Mouse (Mus musculus) embryonic facial prominence, embryonic 15.5 days (tissue): ENCODE data around the gene Lect2. TPM values are rescaled to one million over a fixed set of nuclear protein-coding genes. Genes with fewer than 3 reads are reported as not detected.
A peak's percentile ranks its signal among the peaks of the same experiment; 100 is the strongest.

Source experiments
- ATAC-seq: fragments of 200-750 bp; cut with Nextera tagmentation; 2 replicates; pipeline ENCODE4 v1.8.0; 2017; ENCODE audit warnings: low read depth, moderate TSS enrichment; ENCODE audit not compliant: insufficient number of reproducible peaks, low FRiP score, low TSS enrichment
- H3K27ac ChIP-seq: fragments of 300-500 bp; sonication (generic); replicated peaks from 2 replicates; pipeline ENCODE4 v1.5.1; 2015; ENCODE audit warnings: mild to moderate bottlenecking, inconsistent platforms
- H3K27me3 ChIP-seq: fragments of 300-500 bp; sonication (generic); 2 replicates; pipeline ENCODE4 v1.6.1; 2015; ENCODE audit warnings: inconsistent platforms
- H3K36me3 ChIP-seq: fragments of 300-500 bp; sonication (generic); 2 replicates; pipeline ENCODE4 v1.6.1; 2015; ENCODE audit warnings: mild to moderate bottlenecking, inconsistent platforms
- H3K4me1 ChIP-seq: fragments of 300-500 bp; sonication (generic); 2 replicates; pipeline ENCODE4 v1.6.1; 2015; ENCODE audit warnings: inconsistent platforms
- H3K4me2 ChIP-seq: fragments of 300-500 bp; sonication (generic); replicated peaks from 2 replicates; pipeline ENCODE4 v1.6.1; 2015; ENCODE audit warnings: mild to moderate bottlenecking, inconsistent platforms
- H3K4me3 ChIP-seq: fragments of 300-500 bp; sonication (generic); replicated peaks from 2 replicates; pipeline ENCODE4 v1.5.1; 2015; ENCODE audit warnings: mild to moderate bottlenecking, inconsistent platforms
- H3K9ac ChIP-seq: fragments of 300-500 bp; sonication (generic); 2 replicates; pipeline ENCODE4 v1.6.1; 2015; ENCODE audit warnings: inconsistent platforms
- H3K9me3 ChIP-seq: fragments of 300-500 bp; sonication (generic); replicated peaks from 2 replicates; pipeline ENCODE4 v1.6.1; 2016; ENCODE audit warnings: inconsistent platforms
- WGBS: fragments of 180-500 bp; shearing (Covaris S2); methylation state at CpG from one replicate; pipeline ENCODE4 v1.1.7; 2015; 5-methylcytosine and 5-hydroxymethylcytosine counted together
- polyA plus RNA-seq: library from polyadenylated mRNA; unstranded; fragments of >200 nt; fragmentation: Nextera tagmentation; extraction: Ambion mirVana; gene quantifications from 2 replicates; pipeline ENCODE4 v1.2.1, GENCODE M21; 2015

The Lect2 gene
- polyA plus RNA-seq, 1 experiment from 2014 or later = not detected

GRCm38 (mm10) chr13:56529685-56530084 is 18.6 kb downstream of the Lect2 start:
- Histone ChIP-seq H3K27ac (no peak overlapping the region), H3K27me3 (no peaks in the 10 kb centered on the region), H3K4me3 (no peak overlapping the region), H3K9ac (no peak overlapping the region), H3K9me3 (no peaks in the 10 kb centered on the region), H3K4me2 (no peak overlapping the region), H3K4me1 (no peaks in the 10 kb centered on the region), H3K36me3 (no peaks in the 10 kb centered on the region)
- ATAC-seq = no peak
- 57% methylated on average over 8 of the region's 8 CpGs for WGBS

GRCm38 (mm10) chr13:56529031-56529430 is 19.3 kb downstream of the Lect2 start:
- Histone ChIP-seq H3K9ac (no peak overlapping the region), H3K36me3 (no peaks in the 10 kb centered on the region), H3K27me3 (no peaks in the 10 kb centered on the region), H3K9me3 (no peaks in the 10 kb centered on the region), H3K4me1 (no peaks in the 10 kb centered on the region), H3K4me2 (no peak overlapping the region), H3K4me3 (no peak overlapping the region), H3K27ac (no peak overlapping the region)
- ATAC-seq = no peak
- WGBS = 80% methylated on average over 4 of the region's 4 CpGs

- no peak overlapping the region for H3K9ac ChIP-seq
- no peak for ATAC-seq
- H3K36me3 ChIP-seq = no peaks in the 10 kb centered on the region
- H3K4me2 ChIP-seq = no peak overlapping the region
- no peaks in the 10 kb centered on the region for H3K4me1 ChIP-seq
- H3K27ac ChIP-seq = no peak overlapping the region
- no peak overlapping the region for H3K4me3 ChIP-seq
- no peaks in the 10 kb centered on the region for H3K9me3 ChIP-seq
- WGBS = 88% methylated on average over 11 of the region's 11 CpGs
- H3K27me3 ChIP-seq = no peaks in the 10 kb centered on the region
These were observed 20.0 kb downstream of the Lect2 start for GRCm38 (mm10) chr13:56528281-56528680.

- H3K36me3 ChIP-seq = no peaks in the 10 kb centered on the region
These were observed 20.5 kb downstream of the Lect2 start for GRCm38 (mm10) chr13:56527846-56528245.

GRCm38 (mm10) chr13:56526871-56527270 is 21.4 kb downstream of the Lect2 start:
- H3K9ac ChIP-seq = no peak overlapping the region
- no peaks in the 10 kb centered on the region for H3K9me3 ChIP-seq
- H3K4me2 ChIP-seq = no peak overlapping the region
- H3K27me3 ChIP-seq = no peaks in the 10 kb centered on the region
- H3K4me1 ChIP-seq = peaks cover 5% of the 10 kb centered on the region; the same call in 1 of the 2 replicates
- H3K27ac ChIP-seq = no peak overlapping the region
- no peaks in the 10 kb centered on the region for H3K36me3 ChIP-seq
- H3K4me3 ChIP-seq = no peak overlapping the region
- 84% methylated on average over 12 of the region's 12 CpGs for WGBS
- ATAC-seq = no peak

More at GRCm38 (mm10) chr13:56527846-56528245, 20.5 kb downstream of the Lect2 start:
- Histone ChIP-seq H3K27ac (no peak overlapping the region), H3K9me3 (no peaks in the 10 kb centered on the region), H3K4me2 (no peak overlapping the region), H3K4me3 (no peak overlapping the region), H3K27me3 (no peaks in the 10 kb centered on the region), H3K4me1 (peaks cover under 1% of the 10 kb centered on the region; the same call in 1 of the 2 replicates), H3K9ac (no peak overlapping the region)
- ATAC-seq = no peak
- WGBS = 87% methylated on average over 7 of the region's 7 CpGs

GRCm38 (mm10) chr13:56522821-56523167 is 25.5 kb downstream of the Lect2 start:
- 3% methylated on average over 8 of the region's 8 CpGs for WGBS
- ATAC-seq = no peak
- H3K9me3 ChIP-seq = no peaks in the 10 kb centered on the region
- peak overlapping the region; percentile 74 for H3K4me3 ChIP-seq
- H3K9ac ChIP-seq = peak overlapping the region; percentile 44
- H3K4me1 ChIP-seq = peaks cover 5% of the 10 kb centered on the region; the same call in 1 of the 2 replicates
- H3K27ac ChIP-seq = no peak overlapping the region
- no peaks in the 10 kb centered on the region for H3K27me3 ChIP-seq
- H3K4me2 ChIP-seq = peak overlapping the region; percentile 91
- no peaks in the 10 kb centered on the region for H3K36me3 ChIP-seq

GRCm38 (mm10) chr13:56522081-56522820 is 26.1 kb downstream of the Lect2 start, which contains the start of gene Fbxl21:
Gene Fbxl21, plus strand, starts transcription at chr13:56522472.
- H3K27ac ChIP-seq = 0 out of 2 replicates have a peak within 1 kb of the TSS, but pooled peaks have one; percentile 39
- 2% methylated on average over 56 of the region's 56 CpGs for WGBS

GRCm38 (mm10) chr13:56516816-56517215 is 31.5 kb downstream of the Lect2 start:
- Histone ChIP-seq H3K4me1 (no peaks in the 10 kb centered on the region), H3K4me3 (no peak overlapping the region), H3K9me3 (no peaks in the 10 kb centered on the region), H3K36me3 (no peaks in the 10 kb centered on the region), H3K9ac (no peak overlapping the region), H3K27me3 (no peaks in the 10 kb centered on the region), H3K4me2 (no peak overlapping the region), H3K27ac (no peak overlapping the region)
- no peak for ATAC-seq
- 51% methylated on average over 7 of the region's 7 CpGs for WGBS

More at GRCm38 (mm10) chr13:56522081-56522820, 26.1 kb downstream of the Lect2 start, which contains the start of gene Fbxl21:
- Histone ChIP-seq H3K9me3 (no peaks in the 10 kb centered on the region), H3K36me3 (no peaks in the 10 kb centered on the region), H3K27me3 (no peaks in the 10 kb centered on the region), H3K4me3 (peak within 1 kb of the TSS; percentile 74), H3K4me2 (peak within 1 kb of the TSS; percentile 91), H3K4me1 (peaks cover 5% of the 10 kb centered on the region; the same call in 1 of the 2 replicates), H3K9ac (peak within 1 kb of the TSS; percentile 44)
- ATAC-seq = peak; percentile 98

- H3K4me2 ChIP-seq = no peak overlapping the region
- no peak overlapping the region for H3K27ac ChIP-seq
- H3K36me3 ChIP-seq = no peaks in the 10 kb centered on the region
- no peaks in the 10 kb centered on the region for H3K4me1 ChIP-seq
- 75% methylated on average over 4 of the region's 4 CpGs for WGBS
- no peaks in the 10 kb centered on the region for H3K9me3 ChIP-seq
- H3K27me3 ChIP-seq = no peaks in the 10 kb centered on the region
- no peak for ATAC-seq
- no peak overlapping the region for H3K9ac ChIP-seq
- no peak overlapping the region for H3K4me3 ChIP-seq
These were observed 32.0 kb downstream of the Lect2 start for GRCm38 (mm10) chr13:56516311-56516710.

- Histone ChIP-seq H3K27me3 (no peaks in the 10 kb centered on the region), H3K9ac (no peak overlapping the region), H3K36me3 (no peaks in the 10 kb centered on the region), H3K4me2 (no peak overlapping the region), H3K4me3 (no peak overlapping the region), H3K9me3 (no peaks in the 10 kb centered on the region), H3K27ac (no peak overlapping the region), H3K4me1 (no peaks in the 10 kb centered on the region)
- no peak for ATAC-seq
These were observed 34.7 kb downstream of the Lect2 start for GRCm38 (mm10) chr13:56513595-56513994.

- Histone ChIP-seq H3K4me3 (no peak overlapping the region), H3K9me3 (no peaks in the 10 kb centered on the region), H3K4me2 (no peak overlapping the region), H3K9ac (no peak overlapping the region), H3K36me3 (no peaks in the 10 kb centered on the region), H3K27me3 (no peaks in the 10 kb centered on the region), H3K27ac (no peak overlapping the region), H3K4me1 (no peaks in the 10 kb centered on the region)
- ATAC-seq = no peak
- 86% methylated on average over 2 of the region's 2 CpGs for WGBS
These were observed 38.5 kb downstream of the Lect2 start for GRCm38 (mm10) chr13:56509796-56510195.
